Mouse (Mus musculus): ENCODE measurements around the gene Tldc1. TPM values are rescaled to one million over a fixed set of nuclear protein-coding genes. Genes with fewer than 3 reads are reported as not detected.
A peak's percentile ranks its signal among the peaks of the same experiment; 100 is the strongest.

Gene Tldc1
- polyA plus RNA-seq, 1 experiment, result 7.4 TPM

DNA sequence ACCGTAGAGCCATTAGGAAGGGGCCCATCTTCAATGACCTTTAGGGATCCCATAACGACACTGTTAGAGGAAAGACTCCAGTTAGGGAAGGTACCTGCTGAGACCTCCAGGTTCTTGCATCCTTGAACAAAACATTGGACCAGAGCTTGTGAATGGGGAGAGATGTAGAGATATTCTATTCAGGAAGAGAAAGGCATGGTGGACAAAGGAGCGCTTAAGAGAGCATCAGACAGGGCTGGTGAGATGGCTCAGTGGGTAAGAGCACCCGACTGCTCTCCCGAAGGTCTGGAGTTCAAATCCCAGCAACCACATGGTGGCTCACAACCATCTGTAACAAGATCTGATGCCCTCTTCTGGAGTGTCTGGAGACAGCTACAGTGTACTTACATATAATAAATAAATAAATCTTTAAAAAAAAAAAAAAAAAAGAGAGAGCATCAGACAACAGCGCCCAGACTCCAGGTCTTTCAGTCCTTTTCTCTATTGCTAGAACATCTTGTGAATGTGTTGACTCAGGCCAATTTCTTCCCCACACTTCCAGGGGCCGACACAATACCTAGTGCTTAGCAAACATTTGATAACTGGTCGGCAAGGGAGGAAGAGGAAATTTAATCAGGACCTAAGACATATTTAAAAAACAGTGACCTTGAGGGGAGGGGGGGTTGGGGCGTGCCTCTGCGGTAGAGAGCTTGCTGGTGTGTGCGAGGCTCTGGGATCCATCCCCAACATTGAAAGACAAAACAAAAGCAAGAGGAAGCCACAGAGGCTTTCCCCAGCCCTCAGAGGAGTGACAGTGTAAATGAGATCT, 40.9 kb downstream of the Tldc1 start:
- Histone ChIP-seq H3K36me3 (ENCODE audit: control insufficient read depth, insufficient read depth, low read length) (no peaks in the 10 kb centered on the region), H3K27ac (ENCODE audit: insufficient read depth, low read depth, low read length) (no peak overlapping the region), H3K27me3 (ENCODE audit: control insufficient read depth, insufficient read depth, low read length) (no peaks in the 10 kb centered on the region), H3K4me1 (ENCODE audit: control insufficient read depth, insufficient read depth, insufficient read length, low read length) (peaks cover 3% of the 10 kb centered on the region; the same call in 1 of the 2 replicates), H3K4me3 (ENCODE audit: low read depth, low read length) (no peak overlapping the region)
- TF ChIP-seq CTCF (IDR thresholded peaks at IDR 0.05; ENCODE audit: extremely low read depth, insufficient read length, insufficient replicate concordance, low read depth, low read length) (no peak), POLR2A (IDR thresholded peaks at IDR 0.05; ENCODE audit: low read depth, low read length) (no peak)
- 52% methylated on average over 11 of the region's 11 CpGs for WGBS

DNA sequence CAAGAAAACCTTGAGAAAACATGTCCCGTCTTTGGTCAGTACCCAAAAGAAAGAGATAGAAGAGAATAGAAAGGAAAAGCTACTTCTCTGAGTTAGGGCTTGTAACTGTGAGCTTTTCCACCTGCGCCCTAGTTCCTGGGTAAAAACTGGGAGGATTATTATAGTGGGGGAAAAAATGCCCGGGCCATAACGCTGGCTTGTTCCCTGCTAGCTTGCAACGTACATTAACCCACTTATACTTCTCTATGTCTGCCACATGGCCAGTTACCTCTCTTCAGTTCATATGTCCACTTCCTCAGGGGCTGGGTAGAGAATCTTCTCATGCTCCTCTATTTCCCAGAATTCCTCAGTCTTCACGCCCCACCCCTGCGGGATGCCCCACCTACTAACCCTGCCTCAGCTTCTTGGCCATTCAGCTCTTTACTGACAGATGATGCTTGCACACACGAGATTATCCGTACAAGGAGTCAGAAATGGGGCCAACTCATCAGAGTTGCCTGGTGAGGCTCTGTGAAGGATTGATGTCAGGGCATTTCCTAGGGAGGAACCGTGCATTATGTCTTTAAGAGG, 41.8 kb downstream of the Tldc1 start:
- 94% methylated on average over 10 of the region's 10 CpGs for WGBS
- no peak for TF ChIP-seq CTCF (IDR thresholded peaks at IDR 0.05; ENCODE audit: extremely low read depth, insufficient read length, insufficient replicate concordance, low read depth, low read length)
- no peak for TF ChIP-seq POLR2A (IDR thresholded peaks at IDR 0.05; ENCODE audit: low read depth, low read length)
- no peaks in the 10 kb centered on the region for H3K36me3 ChIP-seq (ENCODE audit: control insufficient read depth, insufficient read depth, low read length)
- peaks cover 11% of the 10 kb centered on the region; the same call in 1 of the 2 replicates for H3K4me1 ChIP-seq (ENCODE audit: control insufficient read depth, insufficient read depth, insufficient read length, low read length)
- H3K4me3 ChIP-seq (ENCODE audit: low read depth, low read length), result no peak overlapping the region
- H3K27me3 ChIP-seq (ENCODE audit: control insufficient read depth, insufficient read depth, low read length), result no peaks in the 10 kb centered on the region
- H3K27ac ChIP-seq (ENCODE audit: insufficient read depth, low read depth, low read length), result no peak overlapping the region

DNA sequence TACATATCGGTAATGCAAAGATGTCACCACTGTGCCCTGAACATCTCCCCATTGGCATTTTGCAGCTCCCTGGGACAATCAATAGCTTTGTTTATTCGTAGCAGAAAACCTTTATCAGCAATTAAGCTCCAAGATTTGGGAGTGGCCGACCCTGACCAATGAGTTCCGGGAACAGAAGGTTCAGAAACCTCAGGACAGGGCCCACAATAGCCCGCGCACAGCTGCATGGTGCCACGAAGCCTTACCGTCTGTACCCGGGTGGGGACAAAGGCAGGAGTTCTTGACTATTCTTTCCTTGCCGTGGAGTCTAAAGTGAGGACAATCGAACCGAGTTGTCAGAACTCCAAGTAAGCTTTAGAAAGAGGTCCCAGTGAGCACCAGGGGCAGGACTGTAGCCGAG, 46.1 kb downstream of the Tldc1 start:
- Histone ChIP-seq H3K27me3 (ENCODE audit: control insufficient read depth, insufficient read depth, low read length) (no peaks in the 10 kb centered on the region), H3K36me3 (ENCODE audit: control insufficient read depth, insufficient read depth, low read length) (no peaks in the 10 kb centered on the region), H3K4me3 (ENCODE audit: low read depth, low read length) (no peak overlapping the region), H3K4me1 (ENCODE audit: control insufficient read depth, insufficient read depth, insufficient read length, low read length) (peaks cover 12% of the 10 kb centered on the region; the same call in 1 of the 2 replicates), H3K27ac (ENCODE audit: insufficient read depth, low read depth, low read length) (0 out of 2 replicates have a peak overlapping the region, but pooled peaks have one; percentile 21)
- TF ChIP-seq CTCF (IDR thresholded peaks at IDR 0.05; ENCODE audit: extremely low read depth, insufficient read length, insufficient replicate concordance, low read depth, low read length) (no peak), POLR2A (IDR thresholded peaks at IDR 0.05; ENCODE audit: low read depth, low read length) (no peak)
- 35% methylated on average over 13 of the region's 13 CpGs for WGBS

DNA sequence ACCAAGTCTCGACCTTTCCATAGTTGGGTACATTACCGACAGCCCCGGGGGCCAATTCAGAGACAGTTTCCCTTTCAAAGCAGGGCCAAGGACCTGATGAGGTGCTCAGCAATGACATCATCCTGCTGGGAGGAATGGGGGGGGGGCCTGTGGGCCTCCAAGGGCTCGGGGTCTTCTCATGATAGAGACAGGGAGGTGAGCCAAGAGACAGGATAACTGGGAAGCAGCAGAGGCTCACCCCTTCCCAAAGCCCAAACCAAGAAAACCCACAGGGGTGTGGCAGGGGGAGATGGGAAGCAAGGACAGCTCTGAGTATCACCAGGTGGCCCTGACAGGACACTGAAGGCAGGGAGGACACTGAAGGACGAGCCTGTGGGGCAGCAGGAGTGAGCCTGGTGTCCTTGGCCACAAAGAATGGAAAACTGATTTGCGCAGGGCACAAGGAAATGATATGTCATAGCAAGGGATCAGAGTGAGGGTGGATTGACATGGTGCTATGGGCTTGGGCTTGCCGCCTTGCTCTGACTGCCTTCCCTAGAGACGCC, 49.8 kb downstream of the Tldc1 start:
- Histone ChIP-seq H3K36me3 (ENCODE audit: control insufficient read depth, insufficient read depth, low read length) (no peaks in the 10 kb centered on the region), H3K27ac (ENCODE audit: insufficient read depth, low read depth, low read length) (no peak overlapping the region), H3K27me3 (ENCODE audit: control insufficient read depth, insufficient read depth, low read length) (no peaks in the 10 kb centered on the region), H3K4me1 (ENCODE audit: control insufficient read depth, insufficient read depth, insufficient read length, low read length) (peaks cover 12% of the 10 kb centered on the region; the same call in 1 of the 2 replicates), H3K4me3 (ENCODE audit: low read depth, low read length) (no peak overlapping the region)
- WGBS, result 90% methylated on average over 8 of the region's 8 CpGs
- TF ChIP-seq POLR2A (IDR thresholded peaks at IDR 0.05; ENCODE audit: low read depth, low read length), result no peak
- no peak for TF ChIP-seq CTCF (IDR thresholded peaks at IDR 0.05; ENCODE audit: extremely low read depth, insufficient read length, insufficient replicate concordance, low read depth, low read length)

DNA sequence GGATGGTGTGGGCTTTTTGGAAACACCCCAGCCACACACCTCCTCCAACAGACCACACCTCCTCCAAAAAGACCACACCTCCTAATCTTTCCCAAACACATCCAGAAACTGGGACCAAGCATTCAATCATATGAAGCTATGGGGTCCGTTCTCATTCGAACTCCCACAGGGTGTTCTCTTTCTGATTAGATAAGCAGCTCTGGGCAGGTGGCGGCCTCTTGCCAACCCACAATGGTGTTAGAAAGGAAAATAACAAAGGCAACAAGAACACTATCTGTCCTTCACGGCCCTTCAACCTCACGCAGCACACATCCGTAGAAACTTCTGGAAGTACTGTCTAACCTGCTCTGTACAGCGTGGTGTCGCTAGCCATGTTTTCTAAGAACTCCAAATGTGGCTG, 51.1 kb downstream of the Tldc1 start:
- TF ChIP-seq POLR2A (IDR thresholded peaks at IDR 0.05; ENCODE audit: low read depth, low read length) (no peak), CTCF (IDR thresholded peaks at IDR 0.05; ENCODE audit: extremely low read depth, insufficient read length, insufficient replicate concordance, low read depth, low read length) (no peak)
- H3K36me3 ChIP-seq (ENCODE audit: control insufficient read depth, insufficient read depth, low read length), result no peaks in the 10 kb centered on the region
- no peak overlapping the region for H3K27ac ChIP-seq (ENCODE audit: insufficient read depth, low read depth, low read length)
- H3K4me1 ChIP-seq (ENCODE audit: control insufficient read depth, insufficient read depth, insufficient read length, low read length), result peaks cover 6% of the 10 kb centered on the region; the same call in 1 of the 2 replicates
- no peaks in the 10 kb centered on the region for H3K27me3 ChIP-seq (ENCODE audit: control insufficient read depth, insufficient read depth, low read length)
- 59% methylated on average over 8 of the region's 8 CpGs for WGBS
- H3K4me3 ChIP-seq (ENCODE audit: low read depth, low read length), result no peak overlapping the region

DNA sequence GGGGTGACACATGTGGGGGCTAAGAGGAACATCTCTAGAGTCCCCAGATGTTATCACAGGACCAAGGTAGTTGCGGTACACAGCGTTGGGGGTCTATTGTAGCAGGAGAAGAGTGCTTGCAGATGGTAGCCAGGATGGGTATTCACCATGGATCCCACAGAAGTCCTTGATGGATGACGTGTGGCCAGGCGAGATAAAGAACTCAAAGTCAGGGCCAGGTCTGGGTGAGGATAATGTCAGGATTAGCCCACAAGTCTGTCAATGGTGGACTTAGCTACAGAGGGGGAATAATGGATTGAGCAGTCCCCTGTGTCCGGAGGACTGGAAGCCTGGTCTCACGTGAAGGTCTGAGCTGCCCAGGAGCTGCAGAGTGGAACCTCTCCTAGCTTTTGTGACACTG, 53.6 kb downstream of the Tldc1 start:
- no peaks in the 10 kb centered on the region for H3K36me3 ChIP-seq (ENCODE audit: control insufficient read depth, insufficient read depth, low read length)
- TF ChIP-seq CTCF (IDR thresholded peaks at IDR 0.05; ENCODE audit: extremely low read depth, insufficient read length, insufficient replicate concordance, low read depth, low read length) (no peak), POLR2A (IDR thresholded peaks at IDR 0.05; ENCODE audit: low read depth, low read length) (no peak)
- H3K4me1 ChIP-seq (ENCODE audit: control insufficient read depth, insufficient read depth, insufficient read length, low read length), result no peaks in the 10 kb centered on the region
- H3K27ac ChIP-seq (ENCODE audit: insufficient read depth, low read depth, low read length), result no peak overlapping the region
- no peaks in the 10 kb centered on the region for H3K27me3 ChIP-seq (ENCODE audit: control insufficient read depth, insufficient read depth, low read length)
- H3K4me3 ChIP-seq (ENCODE audit: low read depth, low read length), result no peak overlapping the region
- WGBS, result 92% methylated on average over 6 of the region's 6 CpGs

DNA sequence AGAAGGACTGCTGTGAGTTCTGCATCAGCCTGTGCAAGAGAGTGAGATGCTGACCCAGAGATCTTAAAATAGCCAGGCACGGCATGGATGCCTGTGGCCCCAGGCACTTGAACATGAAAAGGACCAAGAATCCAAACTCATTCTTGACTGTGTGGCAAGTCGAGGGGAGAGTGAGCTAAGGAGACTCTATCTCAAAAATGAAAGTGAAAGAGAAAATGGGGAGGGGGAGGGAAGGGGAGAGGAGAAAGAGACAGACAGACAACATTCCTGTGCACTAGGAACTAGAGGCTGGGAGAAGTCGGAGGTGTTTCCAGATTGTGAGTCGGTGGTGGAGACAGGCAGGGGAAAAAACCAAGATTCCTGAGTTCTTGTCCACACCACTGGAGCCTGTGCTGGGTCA, 54.5 kb downstream of the Tldc1 start:
- H3K36me3 ChIP-seq (ENCODE audit: control insufficient read depth, insufficient read depth, low read length), result no peaks in the 10 kb centered on the region
- no peak overlapping the region for H3K27ac ChIP-seq (ENCODE audit: insufficient read depth, low read depth, low read length)
- WGBS, result 44% methylated on average over 4 of the region's 4 CpGs
- no peak overlapping the region for H3K4me3 ChIP-seq (ENCODE audit: low read depth, low read length)
- no peaks in the 10 kb centered on the region for H3K4me1 ChIP-seq (ENCODE audit: control insufficient read depth, insufficient read depth, insufficient read length, low read length)
- TF ChIP-seq CTCF (IDR thresholded peaks at IDR 0.05; ENCODE audit: extremely low read depth, insufficient read length, insufficient replicate concordance, low read depth, low read length), result no peak
- TF ChIP-seq POLR2A (IDR thresholded peaks at IDR 0.05; ENCODE audit: low read depth, low read length), result no peak
- H3K27me3 ChIP-seq (ENCODE audit: control insufficient read depth, insufficient read depth, low read length), result no peaks in the 10 kb centered on the region
